Mouse (Mus musculus) bone marrow, adult 2 months (tissue): ENCODE measurements around the gene Vstm4. TPM values are rescaled to one million over a fixed set of nuclear protein-coding genes. Genes with fewer than 3 reads are reported as not detected.

Experiments used
- H3K27ac ChIP-seq: fragments of 200-500 bp; 2 replicates; pipeline ENCODE4 v1.5.1; 2012; ENCODE audit warnings: low read depth, mild to moderate bottlenecking, control low read depth, inconsistent platforms, low read length; ENCODE audit not compliant: control insufficient read depth, poor library complexity, insufficient read depth
- H3K4me1 ChIP-seq: fragments of 200-500 bp; 2 replicates; pipeline ENCODE4 v1.6.1; 2011; ENCODE audit warnings: low read length; ENCODE audit not compliant: control insufficient read depth, insufficient read depth
- H3K4me3 ChIP-seq: fragments of 200-500 bp; replicated peaks from 2 replicates; pipeline ENCODE3; 2011; ENCODE audit warnings: mild to moderate bottlenecking, low read depth, low read length, control low read depth; ENCODE audit not compliant: control insufficient read depth
- CTCF ChIP-seq: fragments of 200-500 bp; IDR thresholded peaks from 2 replicates; pipeline ENCODE4 v1.5.1; 2011; ENCODE audit warnings: low read length, control low read depth; ENCODE audit not compliant: control insufficient read depth, insufficient read depth
- POLR2A ChIP-seq: fragments of 200-500 bp; IDR thresholded peaks from 2 replicates; pipeline ENCODE4 v1.6.1; 2011; ENCODE audit warnings: low read depth, mild to moderate bottlenecking, control low read depth, low read length, borderline replicate concordance; ENCODE audit not compliant: control insufficient read depth
- WGBS: fragments of 180-500 bp; shearing (Covaris S2); methylation state at CpG from one replicate; pipeline ENCODE4 v1.1.7; 2018; 5-methylcytosine and 5-hydroxymethylcytosine counted together
- polyA plus RNA-seq: library from polyadenylated mRNA; stranded (reverse); fragments of >200 nt; gene quantifications from 2 replicates; pipeline ENCODE4 v1.2.4, GENCODE M21; 2011; ENCODE audit warnings: low replicate concordance; ENCODE audit not compliant: missing spikeins, insufficient read depth, insufficient read length

The Vstm4 gene
- 0.47 and 2.9 TPM in 2 replicates for polyA plus RNA-seq

GRCm38 (mm10) chr14:32856681-32857328 lies at the start of gene Vstm4:
Gene Vstm4, plus strand, starts transcription at chr14:32856756.
- TF ChIP-seq CTCF, result no peak
- no peak for TF ChIP-seq POLR2A
- 2% methylated on average over 68 of the region's 68 CpGs for WGBS
- Histone ChIP-seq H3K27ac (peak within 1 kb of the TSS; percentile 55), H3K4me1 (no peaks in the 10 kb centered on the region), H3K4me3 (peak within 1 kb of the TSS; percentile 14)

GRCm38 (mm10) chr14:32810111-32810510 lies 46.4 kb upstream of the Vstm4 start:
- TF ChIP-seq CTCF (no peak), POLR2A (no peak)
- no peak overlapping the region for H3K27ac ChIP-seq
- no peaks in the 10 kb centered on the region for H3K4me1 ChIP-seq
- no peak overlapping the region for H3K4me3 ChIP-seq

- TF ChIP-seq CTCF (no peak), POLR2A (no peak)
- Histone ChIP-seq H3K4me1 (no peaks in the 10 kb centered on the region), H3K4me3 (no peak overlapping the region), H3K27ac (no peak overlapping the region)
- 30% methylated on average over 6 of the region's 6 CpGs for WGBS
Measured at GRCm38 (mm10) chr14:32812429-32812828, 44.1 kb upstream of the Vstm4 start.

GRCm38 (mm10) chr14:32814961-32815360 lies 41.6 kb upstream of the Vstm4 start:
- Histone ChIP-seq H3K27ac (no peak overlapping the region), H3K4me1 (no peaks in the 10 kb centered on the region), H3K4me3 (no peak overlapping the region)
- WGBS, result 70% methylated on average over 4 of the region's 4 CpGs
- TF ChIP-seq CTCF (no peak), POLR2A (no peak)

- Histone ChIP-seq H3K27ac (no peak overlapping the region), H3K4me3 (no peak overlapping the region), H3K4me1 (no peaks in the 10 kb centered on the region)
- WGBS, result 72% methylated on average over 4 of the region's 4 CpGs
- no peak for TF ChIP-seq CTCF
- TF ChIP-seq POLR2A, result no peak
Measured at GRCm38 (mm10) chr14:32816533-32816932, 40.0 kb upstream of the Vstm4 start.

GRCm38 (mm10) chr14:32817258-32817657 lies 39.3 kb upstream of the Vstm4 start:
- TF ChIP-seq POLR2A, result no peak
- no peak for TF ChIP-seq CTCF
- H3K27ac ChIP-seq, result no peak overlapping the region
- 62% methylated on average over 7 of the region's 7 CpGs for WGBS
- H3K4me1 ChIP-seq, result no peaks in the 10 kb centered on the region
- H3K4me3 ChIP-seq, result no peak overlapping the region

- H3K4me3 ChIP-seq, result no peak overlapping the region
- no peak overlapping the region for H3K27ac ChIP-seq
- TF ChIP-seq CTCF (no peak), POLR2A (no peak)
- 85% methylated on average over 1 of the region's 1 CpGs for WGBS
- H3K4me1 ChIP-seq, result peaks cover 3% of the 10 kb centered on the region; the same call in 1 of the 2 replicates
Measured at GRCm38 (mm10) chr14:32819297-32819696, 37.3 kb upstream of the Vstm4 start.

- Histone ChIP-seq H3K4me3 (no peak overlapping the region), H3K27ac (no peak overlapping the region), H3K4me1 (peaks cover 4% of the 10 kb centered on the region)
- TF ChIP-seq CTCF (no peak), POLR2A (no peak)
- WGBS, result 49% methylated on average over 4 of the region's 4 CpGs
Measured at GRCm38 (mm10) chr14:32822812-32823211, 33.7 kb upstream of the Vstm4 start.
